Mouse (Mus musculus): ENCODE results near the gene Kcnj5. TPM values are rescaled to one million over a fixed set of nuclear protein-coding genes. Genes with fewer than 3 reads are reported as not detected.

Gene Kcnj5
- total and polyA plus RNA-seq, 2 experiments from 2014 or later, result 32.5 to 58.1 TPM

DNA sequence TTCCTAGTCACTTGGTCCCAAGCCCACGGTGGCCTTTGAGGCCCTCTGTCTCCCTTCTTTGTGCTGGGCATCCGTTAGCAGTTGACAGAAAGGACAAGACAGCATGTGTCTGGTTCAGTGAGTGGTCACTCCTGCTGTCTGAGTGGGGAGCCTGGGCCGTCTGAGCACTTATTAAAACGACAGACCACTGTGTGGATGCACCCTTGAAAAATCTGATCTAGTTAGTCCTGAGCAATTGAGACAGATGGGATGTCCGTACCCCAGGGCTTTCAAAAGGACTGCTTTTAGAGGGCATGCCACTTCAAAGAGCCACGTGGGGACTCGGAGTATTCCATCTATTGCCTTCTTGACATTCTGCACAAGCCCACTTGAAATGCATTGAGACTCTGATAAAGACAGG lies 20.5 kb downstream of the Kcnj5 start:
- TF ChIP-seq EP300 (IDR thresholded peaks at IDR 0.05; ENCODE audit: low read depth) (no peak), CTCF (IDR thresholded peaks at IDR 0.05; ENCODE audit: low read depth) (no peak)
- WGBS, result 27% methylated on average over 7 of the region's 7 CpGs
- Histone ChIP-seq H3K9me3 (replicated peaks; ENCODE audit: control insufficient read depth, low read length) (no peaks in the 10 kb centered on the region), H3K27ac (ENCODE audit: low read depth) (no peak overlapping the region), H3K9ac (replicated peaks; ENCODE audit: low read depth, low read length) (no peak overlapping the region), H3K36me3 (replicated peaks; ENCODE audit: control insufficient read depth, insufficient read depth, low read length) (peaks cover 15% of the 10 kb centered on the region; the same call in 1 of the 2 replicates), H3K27me3 (ENCODE audit: control insufficient read depth, insufficient read depth, low read length) (no peaks in the 10 kb centered on the region), H3K4me1 (ENCODE audit: control insufficient read depth, insufficient read depth) (peaks cover 29% of the 10 kb centered on the region), H3K4me3 (ENCODE audit: low read depth, low read length) (no peak overlapping the region), H3K4me2 (ENCODE audit: low read depth, low read length) (no peak overlapping the region)
- DNase-seq (ENCODE audit: low spot score), result no peak
- no peak for ATAC-seq (ENCODE audit: insufficient read depth, low read depth)

DNA sequence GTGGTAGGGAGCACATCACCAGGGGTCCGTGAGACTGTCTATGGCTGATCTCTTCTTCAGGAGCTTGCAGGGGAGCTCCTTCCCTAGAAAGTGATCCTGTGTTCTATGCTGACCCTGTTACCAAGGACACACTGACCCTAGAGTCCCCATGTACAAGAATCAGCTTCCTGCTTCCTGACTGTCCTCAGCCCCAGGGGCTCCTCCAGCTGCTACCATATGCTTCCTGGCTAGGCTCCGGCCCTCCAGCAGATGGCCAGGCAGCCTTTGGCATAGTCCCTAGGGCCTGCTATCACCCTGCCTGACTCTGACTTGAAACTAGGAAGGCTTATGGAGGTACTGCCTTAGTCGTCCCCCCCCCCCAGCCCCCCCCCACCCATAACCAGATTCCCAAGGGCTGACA lies 24.0 kb downstream of the Kcnj5 start:
- Histone ChIP-seq H3K9me3 (replicated peaks; ENCODE audit: control insufficient read depth, low read length) (no peaks in the 10 kb centered on the region), H3K9ac (replicated peaks; ENCODE audit: low read depth, low read length) (no peak overlapping the region), H3K27me3 (ENCODE audit: control insufficient read depth, insufficient read depth, low read length) (no peaks in the 10 kb centered on the region), H3K4me3 (ENCODE audit: low read depth, low read length) (no peak overlapping the region), H3K4me1 (ENCODE audit: control insufficient read depth, insufficient read depth) (peaks cover 32% of the 10 kb centered on the region), H3K4me2 (ENCODE audit: low read depth, low read length) (no peak overlapping the region), H3K36me3 (replicated peaks; ENCODE audit: control insufficient read depth, insufficient read depth, low read length) (peaks cover 29% of the 10 kb centered on the region), H3K27ac (ENCODE audit: low read depth) (peak overlapping the region; percentile 53)
- TF ChIP-seq EP300 (IDR thresholded peaks at IDR 0.05; ENCODE audit: low read depth) (no peak), CTCF (IDR thresholded peaks at IDR 0.05; ENCODE audit: low read depth) (peak; percentile 37)
- 20% methylated on average over 3 of the region's 3 CpGs for WGBS
- DNase-seq (ENCODE audit: low spot score), result peak; percentile 71
- ATAC-seq (ENCODE audit: insufficient read depth, low read depth), result peak; percentile 77

DNA sequence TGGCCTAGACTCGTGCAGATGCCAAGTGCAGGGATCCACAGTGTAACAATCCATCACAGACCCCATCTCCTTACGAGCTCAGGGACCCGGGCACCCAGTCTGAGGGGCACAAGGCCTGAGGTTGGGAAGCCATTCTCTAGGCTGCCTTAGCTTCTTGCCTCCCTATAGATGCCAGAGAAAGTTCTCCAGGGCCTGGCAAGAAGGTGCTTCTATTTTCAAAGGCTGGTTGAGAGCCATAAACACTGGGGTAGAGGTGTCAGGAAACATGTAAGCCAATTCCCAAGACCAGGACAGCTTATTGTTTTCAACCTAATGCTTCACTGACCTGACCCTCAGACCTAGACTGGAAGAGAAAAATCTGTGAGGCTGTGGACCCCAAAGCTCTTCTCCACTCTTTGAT lies 28.2 kb downstream of the Kcnj5 start:
- Histone ChIP-seq H3K27ac (ENCODE audit: low read depth) (no peak overlapping the region), H3K4me2 (ENCODE audit: low read depth, low read length) (no peak overlapping the region), H3K36me3 (replicated peaks; ENCODE audit: control insufficient read depth, insufficient read depth, low read length) (peaks cover 13% of the 10 kb centered on the region), H3K4me3 (ENCODE audit: low read depth, low read length) (no peak overlapping the region), H3K27me3 (ENCODE audit: control insufficient read depth, insufficient read depth, low read length) (no peaks in the 10 kb centered on the region), H3K9me3 (replicated peaks; ENCODE audit: control insufficient read depth, low read length) (no peaks in the 10 kb centered on the region), H3K9ac (replicated peaks; ENCODE audit: low read depth, low read length) (no peak overlapping the region), H3K4me1 (ENCODE audit: control insufficient read depth, insufficient read depth) (peaks cover 47% of the 10 kb centered on the region)
- TF ChIP-seq EP300 (IDR thresholded peaks at IDR 0.05; ENCODE audit: low read depth) (no peak), CTCF (IDR thresholded peaks at IDR 0.05; ENCODE audit: low read depth) (no peak)
- WGBS, result 96% methylated on average over 3 of the region's 3 CpGs
- no peak for ATAC-seq (ENCODE audit: insufficient read depth, low read depth)
- no peak for DNase-seq (ENCODE audit: low spot score)

DNA sequence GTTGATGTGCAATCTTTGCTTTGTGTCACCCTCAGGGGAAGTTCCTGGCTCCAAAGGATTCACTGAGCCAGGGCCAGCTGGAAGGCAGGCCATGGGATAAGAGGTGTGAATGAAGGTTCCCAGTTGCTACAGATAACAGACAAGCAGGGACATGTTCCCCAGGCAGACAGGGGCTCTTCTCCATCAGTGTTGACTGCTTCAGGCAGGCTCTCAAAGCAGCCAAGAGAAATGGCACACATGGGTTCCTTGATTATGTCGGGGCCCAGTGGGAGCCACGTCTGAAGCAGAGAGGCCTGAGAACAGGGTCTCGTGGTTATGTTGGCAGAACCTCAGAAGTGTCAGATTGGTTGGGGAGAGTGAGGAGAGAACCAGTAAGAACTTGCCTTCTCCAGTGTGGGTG lies 30.1 kb downstream of the Kcnj5 start:
- peaks cover 13% of the 10 kb centered on the region for H3K36me3 ChIP-seq (replicated peaks; ENCODE audit: control insufficient read depth, insufficient read depth, low read length)
- H3K27ac ChIP-seq (ENCODE audit: low read depth), result peak overlapping the region; percentile 77
- 17% methylated on average over 3 of the region's 3 CpGs for WGBS
- peaks cover 30% of the 10 kb centered on the region for H3K4me1 ChIP-seq (ENCODE audit: control insufficient read depth, insufficient read depth)
- H3K9me3 ChIP-seq (replicated peaks; ENCODE audit: control insufficient read depth, low read length), result no peaks in the 10 kb centered on the region
- no peaks in the 10 kb centered on the region for H3K27me3 ChIP-seq (ENCODE audit: control insufficient read depth, insufficient read depth, low read length)
- H3K4me3 ChIP-seq (ENCODE audit: low read depth, low read length), result no peak overlapping the region
- peak; percentile 91 for DNase-seq (ENCODE audit: low spot score)
- H3K4me2 ChIP-seq (ENCODE audit: low read depth, low read length), result no peak overlapping the region
- TF ChIP-seq EP300 (IDR thresholded peaks at IDR 0.05; ENCODE audit: low read depth), result peak; percentile 98
- TF ChIP-seq CTCF (IDR thresholded peaks at IDR 0.05; ENCODE audit: low read depth), result no peak
- no peak overlapping the region for H3K9ac ChIP-seq (replicated peaks; ENCODE audit: low read depth, low read length)
- ATAC-seq (ENCODE audit: insufficient read depth, low read depth), result peak; percentile 91

DNA sequence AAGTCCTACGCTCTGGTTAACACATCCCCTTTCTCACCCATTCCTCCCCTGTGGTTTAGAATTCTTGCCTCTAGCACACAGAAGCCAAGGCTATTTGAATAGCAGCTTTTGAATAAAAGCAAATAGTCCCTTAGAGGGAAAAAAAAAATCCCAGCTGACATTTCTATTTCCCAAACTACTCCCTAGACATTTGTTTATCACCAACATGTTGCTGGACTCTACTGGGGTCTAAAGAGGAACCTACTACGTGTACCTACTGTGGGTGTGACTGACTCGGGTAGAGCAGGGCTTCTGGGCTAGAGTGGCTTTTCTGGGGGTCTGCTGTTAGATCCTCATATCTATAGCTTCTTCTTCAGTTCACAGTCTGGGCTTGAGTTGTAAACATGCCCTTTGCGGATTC lies 31.9 kb downstream of the Kcnj5 start:
- Histone ChIP-seq H3K36me3 (replicated peaks; ENCODE audit: control insufficient read depth, insufficient read depth, low read length) (peaks cover 8% of the 10 kb centered on the region), H3K4me3 (ENCODE audit: low read depth, low read length) (no peak overlapping the region), H3K9ac (replicated peaks; ENCODE audit: low read depth, low read length) (no peak overlapping the region), H3K27ac (ENCODE audit: low read depth) (peak overlapping the region; percentile 9; the same call in 1 of the 2 replicates), H3K4me2 (ENCODE audit: low read depth, low read length) (peak overlapping the region; percentile 7), H3K27me3 (ENCODE audit: control insufficient read depth, insufficient read depth, low read length) (no peaks in the 10 kb centered on the region), H3K9me3 (replicated peaks; ENCODE audit: control insufficient read depth, low read length) (no peaks in the 10 kb centered on the region), H3K4me1 (ENCODE audit: control insufficient read depth, insufficient read depth) (peaks cover 23% of the 10 kb centered on the region)
- WGBS, result 52% methylated on average over 4 of the region's 4 CpGs
- ATAC-seq (ENCODE audit: insufficient read depth, low read depth) (no peak), DNase-seq (ENCODE audit: low spot score) (no peak)
- TF ChIP-seq CTCF (IDR thresholded peaks at IDR 0.05; ENCODE audit: low read depth), result no peak
- no peak for TF ChIP-seq EP300 (IDR thresholded peaks at IDR 0.05; ENCODE audit: low read depth)

DNA sequence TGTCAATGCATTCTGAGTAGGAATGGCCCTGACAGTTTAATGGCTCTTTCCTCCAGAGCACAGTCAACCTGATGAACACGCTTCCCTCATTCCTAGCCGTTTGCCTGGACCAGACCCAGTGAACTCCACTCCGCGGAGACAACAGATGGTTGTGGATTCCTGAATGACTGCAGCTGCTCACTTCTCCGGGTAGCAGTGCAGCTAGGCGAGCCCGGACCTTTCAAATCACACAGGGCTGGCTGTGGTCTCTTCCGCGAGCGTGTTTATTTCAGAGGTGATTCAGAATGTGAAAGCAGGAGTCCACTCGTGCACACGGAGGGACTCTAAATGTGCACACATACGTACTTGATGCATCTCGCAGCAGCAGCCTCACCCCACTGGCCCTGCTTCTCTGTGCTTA lies 32.4 kb downstream of the Kcnj5 start:
- H3K4me2 ChIP-seq (ENCODE audit: low read depth, low read length), result peak overlapping the region; percentile 7; the same call in 1 of the 2 replicates
- peaks cover 4% of the 10 kb centered on the region; the same call in 1 of the 2 replicates for H3K36me3 ChIP-seq (replicated peaks; ENCODE audit: control insufficient read depth, insufficient read depth, low read length)
- H3K4me3 ChIP-seq (ENCODE audit: low read depth, low read length), result no peak overlapping the region
- no peak overlapping the region for H3K9ac ChIP-seq (replicated peaks; ENCODE audit: low read depth, low read length)
- ATAC-seq (ENCODE audit: insufficient read depth, low read depth) (no peak), DNase-seq (ENCODE audit: low spot score) (no peak)
- H3K27me3 ChIP-seq (ENCODE audit: control insufficient read depth, insufficient read depth, low read length), result no peaks in the 10 kb centered on the region
- WGBS, result 38% methylated on average over 14 of the region's 14 CpGs
- H3K4me1 ChIP-seq (ENCODE audit: control insufficient read depth, insufficient read depth), result peaks cover 23% of the 10 kb centered on the region
- peak overlapping the region; percentile 9; the same call in 1 of the 2 replicates for H3K27ac ChIP-seq (ENCODE audit: low read depth)
- no peak for TF ChIP-seq EP300 (IDR thresholded peaks at IDR 0.05; ENCODE audit: low read depth)
- no peak for TF ChIP-seq CTCF (IDR thresholded peaks at IDR 0.05; ENCODE audit: low read depth)
- no peaks in the 10 kb centered on the region for H3K9me3 ChIP-seq (replicated peaks; ENCODE audit: control insufficient read depth, low read length)

Measured in heart, postnatal 0 days (tissue).